Mouse (Mus musculus) liver, embryonic 14.5 days (tissue): ENCODE results near the gene Ergic2. TPM values are rescaled to one million over a fixed set of nuclear protein-coding genes. Genes with fewer than 3 reads are reported as not detected.
A peak's percentile ranks its signal among the peaks of the same experiment; 100 is the strongest.

ENCODE experiments used
- ATAC-seq: fragments of 200-750 bp; cut with Nextera tagmentation; 2 replicates; pipeline ENCODE4 v1.8.0; 2017; ENCODE audit warnings: moderate number of reproducible peaks, mild to moderate bottlenecking, moderate library complexity; ENCODE audit not compliant: insufficient read depth
- DNase-seq, 3 experiments: peaks; one replicate each; pipeline ENCODE4 v3.0.0-alpha.2; 2012 to 2013; ENCODE audit warnings: low read depth in 3 of 3, low spot score in 3 of 3
- H3K27ac ChIP-seq: fragments of 300-500 bp; sonication (generic); 2 replicates; pipeline ENCODE4 v1.5.1; 2014; ENCODE audit warnings: moderate library complexity, mild to moderate bottlenecking, control low read depth, inconsistent platforms
- H3K27me3 ChIP-seq: fragments of 300-500 bp; sonication (generic); 2 replicates; pipeline ENCODE4 v1.6.1; 2014; ENCODE audit warnings: mild to moderate bottlenecking, low read length, moderate library complexity; ENCODE audit not compliant: control insufficient read depth, insufficient read depth
- H3K36me3 ChIP-seq: fragments of 300-500 bp; sonication (generic); replicated peaks from 2 replicates; pipeline ENCODE4 v1.6.1; 2014; ENCODE audit warnings: low read depth; ENCODE audit not compliant: control insufficient read depth, insufficient read depth
- H3K4me1 ChIP-seq, 2 experiments: fragments of 200-500 bp in 1 of 2; fragments of 300-500 bp in 1 of 2; sonication (generic) in 1 of 2; replicated peaks; 2 replicates each; pipeline ENCODE4 v1.6.1; 2012 to 2014; ENCODE audit warnings: antibody characterized with exemption in 1 of 2, inconsistent platforms in 1 of 2, low read length in 1 of 2; ENCODE audit not compliant: control insufficient read depth in 2 of 2, insufficient read depth in 2 of 2
- H3K4me2 ChIP-seq: fragments of 300-500 bp; sonication (generic); 2 replicates; pipeline ENCODE4 v1.6.1; 2014; ENCODE audit warnings: low read depth, mild to moderate bottlenecking, control low read depth, moderate library complexity
- H3K4me3 ChIP-seq, 2 experiments: fragments of 200-500 bp in 1 of 2; fragments of 300-500 bp in 1 of 2; sonication (generic) in 1 of 2; 2 replicates each; pipeline ENCODE4 v1.5.1; 2012 to 2014; ENCODE audit warnings: low read depth in 2 of 2, low read length in 2 of 2, mild to moderate bottlenecking in 2 of 2, control low read depth in 1 of 2, inconsistent platforms in 1 of 2, moderate library complexity in 1 of 2; ENCODE audit not compliant: insufficient read depth in 1 of 2
- H3K9ac ChIP-seq: fragments of 300-500 bp; sonication (generic); replicated peaks from 2 replicates; pipeline ENCODE4 v1.6.1; 2014; ENCODE audit warnings: mild to moderate bottlenecking, control low read depth, moderate library complexity
- H3K9me3 ChIP-seq: fragments of 300-500 bp; sonication (generic); 2 replicates; pipeline ENCODE4 v1.6.1; 2016; ENCODE audit warnings: low read length, mixed read lengths; ENCODE audit not compliant: control insufficient read depth
- CTCF ChIP-seq: IDR thresholded peaks from 2 replicates; pipeline ENCODE4 v1.5.1; 2016; ENCODE audit warnings: antibody characterized with exemption, low read depth, control low read depth
- EP300 ChIP-seq: IDR thresholded peaks from 2 replicates; pipeline ENCODE4 v1.6.1; 2016; ENCODE audit warnings: antibody characterized with exemption, low read depth
- WGBS: fragments of 180-500 bp; shearing (Covaris S2); extraction: QIAGEN DNeasy Blood & Tissue Kit; methylation state at CpG from one replicate; pipeline ENCODE4 v1.1.7; 2014; ENCODE audit not compliant: insufficient replicate concordance; 5-methylcytosine and 5-hydroxymethylcytosine counted together
- polyA plus RNA-seq, 2 experiments: library from polyadenylated mRNA; depleted of rRNA in 1 of 2; stranded (reverse) in 1 of 2; unstranded in 1 of 2; fragments of >200 nt; fragmentation: Nextera tagmentation in 1 of 2; extraction: Ambion mirVana in 1 of 2; gene quantifications; 2 replicates each; pipeline versions ENCODE4 v1.2.1 to v1.2.3; 2012 to 2014

The Ergic2 gene
- polyA plus RNA-seq, 2 experiments, result 36.1 to 104 TPM

DNA sequence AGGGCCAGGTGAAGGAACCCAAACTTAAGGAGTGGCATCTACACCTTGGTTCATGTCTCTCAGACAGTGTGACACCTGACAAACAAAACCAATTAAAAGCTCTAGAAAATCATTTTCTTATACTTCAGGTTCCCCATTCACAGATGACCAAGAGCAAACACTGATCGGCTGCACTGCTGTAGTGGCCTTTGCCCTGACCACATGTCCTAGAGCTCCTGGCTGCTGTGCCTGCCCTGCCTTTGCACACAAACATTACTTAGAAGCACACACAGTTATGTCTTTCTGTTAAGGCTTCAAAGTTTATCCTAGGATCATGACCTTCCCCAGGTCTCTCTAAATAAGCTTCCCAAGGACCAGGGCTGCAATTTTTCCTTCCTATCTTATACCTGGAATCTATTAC, 32.7 kb upstream of the Ergic2 start:
- Histone ChIP-seq H3K27ac (no peak overlapping the region), H3K9ac (no peak overlapping the region), H3K4me2 (no peak overlapping the region), H3K36me3 (no peaks in the 10 kb centered on the region), H3K4me1 (no peaks in the 10 kb centered on the region; a peak in 1 of 4 replicates), H3K9me3 (no peaks in the 10 kb centered on the region), H3K4me3 (no peak overlapping the region), H3K27me3 (no peaks in the 10 kb centered on the region)
- TF ChIP-seq CTCF (no peak), EP300 (no peak)
- ATAC-seq (no peak), DNase-seq (no peak)
- WGBS, result 47% methylated on average over 1 of the region's 1 CpGs

DNA sequence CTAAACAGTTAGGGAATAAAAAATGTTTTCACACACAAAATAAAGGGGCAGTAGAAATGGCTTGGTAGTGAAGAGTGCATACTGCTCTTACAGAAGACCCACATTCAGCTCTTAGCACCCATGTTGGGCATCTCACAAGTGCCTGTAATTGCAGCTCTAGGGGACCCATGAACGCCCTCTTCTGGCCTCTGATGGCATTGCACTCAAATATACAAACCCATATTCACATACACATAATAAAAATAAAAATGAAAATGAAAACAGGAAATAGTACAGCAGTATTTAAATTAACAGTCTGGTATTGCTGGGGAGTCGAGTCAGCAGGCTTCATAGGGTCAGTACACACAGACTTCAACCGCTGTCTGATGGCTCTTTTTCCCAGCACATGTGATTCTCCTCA, 30.1 kb upstream of the Ergic2 start:
- Histone ChIP-seq H3K27me3 (no peaks in the 10 kb centered on the region), H3K9ac (no peak overlapping the region), H3K4me1 (no peaks in the 10 kb centered on the region; a peak in 1 of 4 replicates), H3K4me3 (no peak overlapping the region), H3K4me2 (no peak overlapping the region), H3K36me3 (no peaks in the 10 kb centered on the region), H3K27ac (no peak overlapping the region), H3K9me3 (no peaks in the 10 kb centered on the region)
- 34% methylated on average over 3 of the region's 3 CpGs for WGBS
- DNase-seq (no peak), ATAC-seq (no peak)
- no peak for TF ChIP-seq EP300
- TF ChIP-seq CTCF, result peak; percentile 42

DNA sequence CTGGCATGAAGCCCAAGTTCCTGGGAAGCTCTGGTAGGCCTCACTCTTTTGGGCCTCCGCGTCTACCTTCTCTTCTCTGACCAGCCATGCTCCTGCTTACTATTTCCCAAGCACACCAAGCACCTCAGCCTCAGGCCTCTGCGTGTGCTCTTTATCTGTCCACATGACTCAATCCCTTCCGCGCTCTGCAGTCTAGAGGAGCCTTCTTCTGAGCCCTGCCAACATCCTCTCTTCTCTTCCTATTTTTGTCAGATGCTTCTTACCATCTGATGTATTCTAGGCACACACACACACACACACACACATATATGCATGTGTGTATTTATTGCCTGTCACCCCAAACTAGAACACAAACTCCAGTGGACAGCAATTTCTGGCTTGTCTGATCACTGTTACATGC, 29.5 kb upstream of the Ergic2 start:
- H3K9me3 ChIP-seq, result no peaks in the 10 kb centered on the region
- H3K4me1 ChIP-seq, result no peaks in the 10 kb centered on the region; a peak in 1 of 4 replicates
- H3K27me3 ChIP-seq, result no peaks in the 10 kb centered on the region
- no peak overlapping the region for H3K9ac ChIP-seq
- TF ChIP-seq CTCF (no peak), EP300 (no peak)
- ATAC-seq (no peak), DNase-seq (no peak)
- H3K27ac ChIP-seq, result no peak overlapping the region
- WGBS, result 65% methylated on average over 5 of the region's 5 CpGs
- no peak overlapping the region for H3K4me3 ChIP-seq
- no peaks in the 10 kb centered on the region for H3K36me3 ChIP-seq
- H3K4me2 ChIP-seq, result no peak overlapping the region

DNA sequence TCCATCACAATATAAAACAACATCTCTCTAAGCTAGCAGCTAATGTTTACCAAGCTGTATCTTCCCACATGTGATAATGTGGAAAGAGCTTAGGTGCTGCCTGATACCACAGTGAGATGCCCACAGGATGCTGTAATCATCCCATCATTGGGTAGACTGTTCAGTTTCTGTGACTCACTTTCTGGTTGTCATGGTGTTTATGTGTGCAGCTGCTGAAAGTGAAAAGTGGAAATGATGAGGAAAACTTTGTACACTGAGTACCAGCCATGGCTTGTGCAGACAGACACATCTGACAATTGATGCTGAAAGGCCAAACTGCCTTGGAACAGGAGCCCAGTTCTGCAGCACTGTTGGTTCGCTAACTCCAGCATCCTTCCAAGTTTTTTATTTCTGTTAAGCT, 27.1 kb upstream of the Ergic2 start:
- no peak for ATAC-seq
- 68% methylated on average over 1 of the region's 1 CpGs for WGBS
- TF ChIP-seq EP300 (no peak), CTCF (no peak)

DNA sequence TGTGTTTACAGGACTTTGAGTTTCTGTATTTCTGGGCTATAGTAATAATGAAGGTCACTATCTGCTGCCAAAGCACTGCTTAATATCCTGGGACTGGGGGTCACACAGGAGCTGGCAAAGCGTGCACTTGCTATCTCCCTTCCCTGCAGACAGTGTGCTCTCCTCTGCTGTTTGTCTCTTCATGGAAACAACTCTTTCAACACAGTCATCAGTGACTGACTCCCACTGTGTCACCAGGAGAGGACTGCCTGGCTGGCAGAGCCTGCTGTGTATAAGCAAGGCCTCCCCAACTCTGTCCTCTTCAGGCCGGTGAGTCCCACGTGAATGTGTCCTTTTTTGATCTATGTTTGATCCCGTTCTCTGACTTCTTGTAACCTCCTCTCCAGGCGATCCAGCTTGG, 25.3 kb upstream of the Ergic2 start:
- no peak for ATAC-seq
- Histone ChIP-seq H3K27me3 (no peaks in the 10 kb centered on the region), H3K4me3 (no peak overlapping the region), H3K27ac (no peak overlapping the region), H3K4me1 (no peaks in the 10 kb centered on the region), H3K9ac (no peak overlapping the region), H3K4me2 (no peak overlapping the region), H3K36me3 (no peaks in the 10 kb centered on the region), H3K9me3 (no peaks in the 10 kb centered on the region)
- WGBS, result 57% methylated on average over 5 of the region's 5 CpGs
- DNase-seq, result no peak
- TF ChIP-seq EP300 (no peak), CTCF (no peak)

More for the DNA sequence above, 27.1 kb upstream of the Ergic2 start:
- Histone ChIP-seq H3K9ac (no peak overlapping the region), H3K4me3 (no peak overlapping the region), H3K4me2 (no peak overlapping the region), H3K9me3 (no peaks in the 10 kb centered on the region), H3K36me3 (no peaks in the 10 kb centered on the region), H3K4me1 (no peaks in the 10 kb centered on the region), H3K27me3 (no peaks in the 10 kb centered on the region), H3K27ac (no peak overlapping the region)
- DNase-seq, result no peak
